Mouse (Mus musculus): Measurements from ENCODE around the gene Cdkl3. TPM values are rescaled to one million over a fixed set of nuclear protein-coding genes. Genes with fewer than 3 reads are reported as not detected.
A peak's percentile ranks its signal among the peaks of the same experiment; 100 is the strongest.

Gene Cdkl3
- polyA plus RNA-seq, 1 experiment from 2014 or later = 17.5 TPM

GRCm38 (mm10) chr11:52129621-52130450 is 125.8 kb downstream of the Cdkl3 start:
- Histone ChIP-seq H3K9me3 (replicated peaks) (no peaks in the 10 kb centered on the region), H3K27ac (no peak overlapping the region), H3K4me2 (replicated peaks) (no peak overlapping the region), H3K9ac (no peak overlapping the region), H3K4me1 (no peaks in the 10 kb centered on the region), H3K27me3 (no peaks in the 10 kb centered on the region), H3K4me3 (no peak overlapping the region), H3K36me3 (peaks cover 13% of the 10 kb centered on the region; the same call in 1 of the 2 replicates)
- WGBS = 85% methylated on average over 10 of the region's 10 CpGs
- ATAC-seq (ENCODE audit: low FRiP score) = no peak

GRCm38 (mm10) chr11:52130451-52131068 is 126.5 kb downstream of the Cdkl3 start:
- no peak overlapping the region for H3K4me3 ChIP-seq
- H3K27me3 ChIP-seq = no peaks in the 10 kb centered on the region
- no peak for ATAC-seq (ENCODE audit: low FRiP score)
- 83% methylated on average over 7 of the region's 7 CpGs for WGBS
- 0 out of 2 replicates have a peak, but pooled peaks cover 7% of the 10 kb centered on the region for H3K36me3 ChIP-seq
- H3K9me3 ChIP-seq (replicated peaks) = peaks cover 5% of the 10 kb centered on the region; the same call in 1 of the 2 replicates
- no peak overlapping the region for H3K4me2 ChIP-seq (replicated peaks)
- no peak overlapping the region for H3K27ac ChIP-seq
- H3K4me1 ChIP-seq = no peaks in the 10 kb centered on the region
- no peak overlapping the region for H3K9ac ChIP-seq

Small RNA genes within 50 kb of the gene (microRNA-seq; reads per million reads assigned to microRNA genes)
- not detected for gene Gm24157
- 24.1 reads per million, percentile 30 among the genes with 10 or more reads in this experiment for gene Mir3061

Other genes with a start within 250 kb of the Cdkl3 start
- 16.4 and 18.1 TPM in 2 replicates for gene Sec24a, start 240.6 kb upstream of the Cdkl3 start, polyA plus RNA-seq (2016; fragmentation: Nextera tagmentation; extraction: Ambion mirVana)
- 125 and 126 TPM in 2 replicates for gene Sar1b, start 240.5 kb upstream of the Cdkl3 start, polyA plus RNA-seq (2016; fragmentation: Nextera tagmentation; extraction: Ambion mirVana)
- 0.83 and 1.0 TPM in 2 replicates for gene Jade2, start 146.6 kb upstream of the Cdkl3 start, polyA plus RNA-seq (2016; fragmentation: Nextera tagmentation; extraction: Ambion mirVana)
- 106 and 107 TPM in 2 replicates for gene Cdkn2aipnl, start 36.6 kb upstream of the Cdkl3 start, polyA plus RNA-seq (2016; fragmentation: Nextera tagmentation; extraction: Ambion mirVana)
- gene Ube2b, start 3.5 kb upstream of the Cdkl3 start, polyA plus RNA-seq (2016; fragmentation: Nextera tagmentation; extraction: Ambion mirVana) = 228 and 245 TPM in 2 replicates
- 123 and 126 TPM in 2 replicates for gene Ppp2ca, start 94.5 kb downstream of the Cdkl3 start, polyA plus RNA-seq (2016; fragmentation: Nextera tagmentation; extraction: Ambion mirVana)
- not detected in 2 replicates for gene Olfr1373, start 141.3 kb downstream of the Cdkl3 start, polyA plus RNA-seq (2016; fragmentation: Nextera tagmentation; extraction: Ambion mirVana)
- not detected in 2 replicates for gene Olfr1371, start 209.8 kb downstream of the Cdkl3 start, polyA plus RNA-seq (2016; fragmentation: Nextera tagmentation; extraction: Ambion mirVana)
- gene Skp1a, start 227.8 kb downstream of the Cdkl3 start, polyA plus RNA-seq (2016; fragmentation: Nextera tagmentation; extraction: Ambion mirVana) = 978 and 979 TPM in 2 replicates

Measured in hindbrain, embryonic 12.5 days (tissue).